Mouse (Mus musculus) mesoderm, embryonic 11.5 days (tissue): ENCODE measurements around the gene Fer.

Experiments used
- DNase-seq: peaks from one replicate; pipeline ENCODE4 v3.0.0-alpha.2; 2012; ENCODE audit warnings: low read depth, low spot score

The Fer gene

DNA sequence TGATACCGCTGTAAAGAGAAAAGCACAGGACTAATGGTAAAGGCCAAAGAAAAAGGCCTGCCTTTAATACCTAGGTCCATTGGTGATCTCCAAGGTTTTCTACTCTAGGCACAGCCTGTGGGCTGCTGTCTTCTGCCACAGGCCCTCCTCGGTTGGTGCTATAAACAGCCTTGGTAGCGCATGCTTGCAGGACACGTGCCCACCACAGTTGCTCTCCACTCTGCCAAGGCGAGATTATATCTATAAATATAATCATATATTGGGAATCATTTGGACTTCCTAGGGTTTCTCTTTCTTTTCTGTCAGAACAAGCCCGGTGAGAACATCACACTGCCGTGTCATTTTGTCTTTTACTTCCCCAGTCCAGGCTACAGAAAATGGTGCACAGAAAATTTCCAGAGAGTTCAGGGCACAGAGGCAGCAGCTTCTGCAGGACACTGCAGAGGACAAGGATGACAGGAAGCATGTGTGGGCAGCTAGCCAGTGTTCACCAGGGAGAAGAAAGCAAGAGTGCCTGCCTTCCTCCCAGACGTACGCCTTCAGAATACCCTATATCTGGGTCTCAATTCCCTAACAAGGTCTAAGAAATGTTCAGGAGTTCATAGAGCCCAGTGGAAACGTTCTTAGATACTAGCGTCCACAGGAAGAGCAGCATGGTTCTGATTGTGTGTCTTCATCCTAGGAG lies 276.5 kb downstream of the Fer start:
- DNase-seq = no peak

GRCm38 (mm10) chr17:64140063-64140850 lies 277.4 kb downstream of the Fer start:
- DNase-seq = peak; percentile 34

DNA sequence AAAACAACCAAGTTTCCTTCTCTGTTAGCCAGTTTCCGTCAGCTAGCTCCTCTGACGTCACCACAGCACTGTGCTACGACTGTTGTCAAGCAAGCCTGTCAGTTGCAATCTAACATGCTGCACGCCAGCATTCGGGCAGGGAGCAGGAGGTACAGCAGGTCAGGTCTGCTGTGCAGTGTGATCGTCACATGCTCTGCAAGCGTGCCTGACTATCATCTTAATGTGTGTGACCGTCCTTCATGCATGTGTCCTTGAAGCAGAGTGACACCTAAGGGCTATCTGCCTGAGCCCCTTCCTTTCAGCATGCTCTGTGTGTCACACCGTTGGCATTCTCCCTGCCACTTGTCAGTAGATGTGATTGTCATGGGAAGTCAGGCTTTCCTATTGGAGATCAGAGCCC lies 279.0 kb downstream of the Fer start:
- DNase-seq = no peak

DNA sequence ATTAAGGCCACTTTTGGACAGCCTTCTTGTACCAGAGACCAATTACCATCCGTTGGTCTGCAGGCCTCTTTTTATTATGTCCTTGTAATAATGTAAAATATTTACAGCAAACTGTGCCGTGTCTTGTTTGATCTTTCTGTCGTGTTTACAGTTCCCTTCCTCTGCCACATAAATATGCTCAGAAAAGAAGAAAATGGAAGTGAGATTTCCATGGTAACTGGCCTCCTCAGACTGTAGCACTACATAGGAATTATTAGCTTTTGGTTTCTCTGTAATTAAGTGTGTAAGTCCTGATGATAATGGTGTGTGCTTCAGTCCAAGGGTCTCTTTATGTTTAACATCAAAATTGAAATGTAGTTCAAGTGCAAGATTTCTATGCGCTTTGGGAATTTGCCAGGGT lies 283.5 kb downstream of the Fer start:
- no peak for DNase-seq

- no peak for DNase-seq
These were observed 287.9 kb downstream of the Fer start for GRCm38 (mm10) chr17:64150717-64151116.

DNA sequence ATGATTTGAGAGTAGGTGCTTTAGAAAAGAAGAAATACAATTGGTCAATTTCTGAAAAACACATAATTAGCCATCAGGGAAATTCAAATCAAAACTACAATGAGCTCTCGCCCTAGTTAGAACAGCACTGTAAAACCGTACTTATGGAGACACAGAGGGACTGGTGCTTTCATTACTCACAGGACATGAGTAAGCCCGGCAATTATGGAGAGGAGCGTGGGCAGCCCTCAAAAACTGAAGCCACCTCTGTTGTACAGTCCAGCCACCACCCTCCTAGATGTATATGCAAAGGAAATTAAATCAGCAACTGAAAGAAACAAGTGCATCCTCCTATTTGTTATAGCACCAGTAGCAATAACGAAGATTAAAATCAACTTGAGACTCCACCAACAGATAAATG lies 304.9 kb downstream of the Fer start:
- no peak for DNase-seq

DNA sequence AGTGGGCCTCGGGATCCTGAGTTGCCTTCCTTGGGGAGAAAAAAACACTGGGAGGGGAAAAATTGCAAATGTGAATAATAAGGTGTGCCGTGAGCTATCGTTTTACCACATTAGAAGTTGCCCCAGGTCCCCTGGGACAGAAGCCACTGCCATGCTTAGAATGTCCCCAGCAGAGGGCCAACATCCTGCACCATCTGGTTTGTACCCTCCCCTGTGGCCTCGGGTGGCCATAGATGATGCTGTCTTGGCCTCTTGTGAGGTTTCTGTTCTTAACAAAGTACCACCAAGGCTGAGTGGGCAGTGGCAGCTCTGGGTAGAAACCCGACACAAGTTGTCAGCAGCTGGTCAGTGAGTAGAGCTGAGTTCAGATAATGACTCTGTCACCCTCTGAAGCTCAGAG lies 307.2 kb downstream of the Fer start:
- DNase-seq = no peak

DNA sequence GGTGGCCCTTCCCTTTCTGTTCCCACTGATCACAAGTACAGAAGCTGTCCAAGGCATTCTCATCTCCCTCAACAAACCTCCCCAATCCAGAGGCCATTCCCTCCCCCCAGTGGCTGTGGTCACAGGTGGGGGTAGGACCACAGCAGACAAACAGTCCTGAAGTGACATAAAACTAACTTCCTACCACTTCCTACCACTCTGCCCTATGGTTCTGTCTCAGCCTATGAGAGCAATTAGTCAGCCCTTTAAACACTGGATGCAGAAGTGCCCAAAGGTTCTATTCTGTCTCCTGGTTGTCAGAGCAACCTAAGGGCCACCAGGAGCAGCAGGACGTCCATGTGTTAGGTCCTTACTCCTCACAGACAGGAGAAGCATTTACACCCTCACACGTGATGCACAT lies 309.6 kb downstream of the Fer start:
- no peak for DNase-seq

GRCm38 (mm10) chr17:64180546-64180945 lies 317.7 kb downstream of the Fer start:
- DNase-seq = no peak

DNA sequence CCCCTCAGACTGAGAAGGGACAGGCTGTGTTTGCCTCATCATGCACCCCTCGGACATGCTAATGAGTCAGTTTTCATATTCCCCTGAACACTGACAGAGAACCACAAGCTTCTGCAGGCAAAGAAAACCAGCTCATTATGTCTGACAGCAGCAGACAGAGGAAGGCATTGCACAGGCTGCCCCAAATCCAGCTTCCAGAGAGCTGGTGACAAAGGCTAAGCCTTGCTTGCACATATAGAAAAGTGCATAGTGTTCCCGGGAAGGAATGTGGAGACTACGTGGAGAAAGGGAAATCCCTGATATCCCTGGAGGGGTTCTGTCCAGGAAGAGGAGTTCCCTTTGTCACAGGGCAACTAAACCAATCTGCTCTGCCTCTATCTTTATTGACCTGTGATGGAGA lies 318.4 kb downstream of the Fer start:
- no peak for DNase-seq

DNA sequence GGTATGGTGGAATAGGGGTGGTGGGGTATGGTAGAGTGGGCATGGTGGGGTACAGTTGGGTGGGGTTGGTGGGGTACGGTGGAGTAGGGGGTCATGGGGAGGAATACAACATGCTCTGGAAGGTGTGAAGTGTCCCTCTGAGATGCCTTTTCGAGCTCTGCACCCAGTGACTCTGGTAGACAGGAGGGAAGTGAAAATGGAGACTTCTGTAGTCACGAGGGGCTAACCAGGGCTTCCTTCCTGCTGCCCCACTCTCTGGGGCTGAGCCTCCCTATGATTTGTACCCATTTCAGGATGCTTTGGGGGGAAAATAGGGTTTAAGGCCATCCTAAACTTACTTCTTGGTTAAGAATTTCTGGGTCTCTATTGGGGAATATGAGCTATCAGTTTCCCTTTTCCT lies 319.7 kb downstream of the Fer start:
- DNase-seq = no peak

GRCm38 (mm10) chr17:64183196-64183595 lies 320.3 kb downstream of the Fer start:
- DNase-seq = no peak
